Mouse (Mus musculus) liver, embryonic 16.5 days (tissue): Measurements from ENCODE around the gene Camkmt. TPM values are rescaled to one million over a fixed set of nuclear protein-coding genes. Genes with fewer than 3 reads are reported as not detected.

ENCODE experiments used
- ATAC-seq: fragments of 200-750 bp; cut with Nextera tagmentation; 2 replicates; pipeline ENCODE4 v1.8.0; 2017; ENCODE audit warnings: low read depth, mild to moderate bottlenecking, moderate number of reproducible peaks, moderate library complexity
- H3K27ac ChIP-seq: fragments of 300-500 bp; sonication (generic); 2 replicates; pipeline ENCODE4 v1.5.1; 2014; ENCODE audit warnings: mild to moderate bottlenecking, low read length
- H3K27me3 ChIP-seq: fragments of 300-500 bp; sonication (generic); 2 replicates; pipeline ENCODE4 v1.6.1; 2014; ENCODE audit warnings: low read depth, low read length, mixed read lengths; ENCODE audit not compliant: control insufficient read depth, insufficient read depth
- H3K36me3 ChIP-seq: fragments of 300-500 bp; sonication (generic); 2 replicates; pipeline ENCODE4 v1.6.1; 2014; ENCODE audit warnings: mild to moderate bottlenecking; ENCODE audit not compliant: control insufficient read depth, insufficient read depth
- H3K4me1 ChIP-seq: fragments of 300-500 bp; sonication (generic); 2 replicates; pipeline ENCODE4 v1.6.1; 2014; ENCODE audit warnings: low read depth, low read length, mixed read lengths; ENCODE audit not compliant: control insufficient read depth
- H3K4me2 ChIP-seq: fragments of 300-500 bp; sonication (generic); 2 replicates; pipeline ENCODE4 v1.6.1; 2014; ENCODE audit warnings: low read depth, low read length, mixed read lengths
- H3K4me3 ChIP-seq: fragments of 300-500 bp; sonication (generic); 2 replicates; pipeline ENCODE4 v1.5.1; 2014; ENCODE audit warnings: low read depth, mild to moderate bottlenecking, low read length
- H3K9ac ChIP-seq: fragments of 300-500 bp; sonication (generic); 2 replicates; pipeline ENCODE4 v1.6.1; 2014; ENCODE audit warnings: low read depth, low read length
- H3K9me3 ChIP-seq: fragments of 300-500 bp; sonication (generic); replicated peaks from 2 replicates; pipeline ENCODE4 v1.6.1; 2016; ENCODE audit warnings: low read length; ENCODE audit not compliant: control insufficient read depth
- WGBS: fragments of 180-500 bp; shearing (Covaris S2); extraction: QIAGEN DNeasy Blood & Tissue Kit; methylation state at CpG from one replicate; pipeline ENCODE4 v1.1.7; 2014; ENCODE audit not compliant: insufficient replicate concordance; 5-methylcytosine and 5-hydroxymethylcytosine counted together
- polyA plus RNA-seq: library from polyadenylated mRNA; unstranded; fragments of >200 nt; fragmentation: Nextera tagmentation; extraction: Ambion mirVana; gene quantifications from 2 replicates; pipeline ENCODE4 v1.2.1, GENCODE M21; 2015

Gene Camkmt
- polyA plus RNA-seq, 1 experiment from 2014 or later, result 2.7 TPM

DNA sequence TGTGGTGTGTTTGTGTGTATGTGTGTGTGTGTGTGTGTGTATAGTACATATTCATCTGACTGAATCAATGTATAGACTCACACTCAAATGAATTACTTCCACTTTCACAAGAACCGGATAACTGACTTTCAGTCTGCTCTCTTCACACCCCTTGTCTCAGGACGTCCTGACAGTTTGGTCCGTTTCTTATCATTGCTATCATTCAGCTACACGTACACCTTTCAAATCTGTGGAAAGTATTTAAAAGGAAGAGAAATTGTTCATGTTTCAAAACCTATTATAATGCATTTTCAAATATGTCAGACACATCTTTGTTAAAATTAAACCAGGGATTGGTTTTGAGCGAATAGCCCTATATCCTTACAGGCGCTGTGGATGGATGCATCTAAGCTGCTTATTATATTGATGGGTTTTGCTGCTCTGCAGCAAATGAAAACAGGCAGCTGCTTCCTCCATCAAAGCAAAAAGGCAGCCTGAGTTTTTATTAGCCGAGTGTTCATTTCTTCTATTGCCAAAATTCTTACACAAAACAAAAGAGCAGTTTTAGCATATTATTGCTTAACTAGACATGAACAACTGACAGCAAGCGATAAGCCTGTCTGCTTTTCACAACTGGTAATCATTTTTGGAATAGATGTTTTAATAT is 291.3 kb downstream of the Camkmt start:
- Histone ChIP-seq H3K36me3 (no peaks in the 10 kb centered on the region), H3K4me2 (no peak overlapping the region), H3K27ac (no peak overlapping the region), H3K4me3 (no peak overlapping the region), H3K9me3 (no peaks in the 10 kb centered on the region), H3K4me1 (no peaks in the 10 kb centered on the region), H3K9ac (no peak overlapping the region), H3K27me3 (no peaks in the 10 kb centered on the region)
- no peak for ATAC-seq
- 49% methylated on average over 8 of the region's 8 CpGs for WGBS

DNA sequence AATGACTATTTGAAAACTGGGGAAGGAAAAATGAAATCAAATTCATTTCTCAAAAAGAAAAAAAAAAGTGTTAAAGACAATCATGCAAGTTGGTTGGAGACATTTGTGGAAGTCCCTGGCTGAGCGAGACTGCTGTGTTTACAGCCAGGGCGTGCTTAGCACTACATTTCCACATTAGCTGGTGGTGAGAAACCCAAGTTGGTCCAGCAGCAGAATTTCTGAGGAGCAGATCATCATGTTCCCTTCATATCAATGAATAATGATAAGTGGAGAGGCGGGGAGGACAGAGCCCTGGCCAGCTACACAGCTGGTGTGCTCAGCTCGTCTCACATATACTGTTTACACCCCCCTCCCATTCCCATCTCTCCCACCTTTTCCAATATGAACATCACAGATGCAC is 292.0 kb downstream of the Camkmt start:
- ATAC-seq, result no peak

DNA sequence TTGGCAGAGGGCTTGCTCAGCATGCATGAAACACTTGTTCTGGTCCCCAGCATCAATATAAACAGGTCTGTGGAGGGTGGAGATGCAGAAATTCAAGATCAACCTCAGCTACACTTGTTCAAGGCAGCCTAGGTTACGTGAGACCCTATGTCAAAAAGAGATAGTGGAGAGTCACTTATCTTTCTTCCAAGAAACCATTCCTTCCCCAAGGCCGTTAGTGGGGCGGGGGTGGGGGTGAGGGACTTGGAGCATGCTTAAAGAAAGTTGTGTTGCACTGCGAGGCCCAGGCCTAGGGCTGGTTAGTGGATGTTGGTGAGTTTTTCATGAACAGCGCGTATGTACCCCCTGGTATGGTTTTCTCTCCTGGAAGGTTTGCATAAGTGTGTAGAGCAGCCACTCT is 292.6 kb downstream of the Camkmt start:
- Histone ChIP-seq H3K27me3 (no peaks in the 10 kb centered on the region), H3K4me1 (no peaks in the 10 kb centered on the region), H3K36me3 (no peaks in the 10 kb centered on the region), H3K9me3 (no peaks in the 10 kb centered on the region), H3K4me3 (no peak overlapping the region), H3K4me2 (no peak overlapping the region), H3K9ac (no peak overlapping the region), H3K27ac (no peak overlapping the region)
- WGBS, result 35% methylated on average over 6 of the region's 6 CpGs
- ATAC-seq, result peak; percentile 53; the same call in 1 of the 2 replicates

More for the DNA sequence above, 292.0 kb downstream of the Camkmt start:
- H3K9ac ChIP-seq, result no peak overlapping the region
- H3K4me3 ChIP-seq, result no peak overlapping the region
- H3K36me3 ChIP-seq, result no peaks in the 10 kb centered on the region
- H3K9me3 ChIP-seq, result no peaks in the 10 kb centered on the region
- 49% methylated on average over 4 of the region's 4 CpGs for WGBS
- no peak overlapping the region for H3K27ac ChIP-seq
- no peaks in the 10 kb centered on the region for H3K27me3 ChIP-seq
- no peaks in the 10 kb centered on the region for H3K4me1 ChIP-seq
- H3K4me2 ChIP-seq, result no peak overlapping the region

DNA sequence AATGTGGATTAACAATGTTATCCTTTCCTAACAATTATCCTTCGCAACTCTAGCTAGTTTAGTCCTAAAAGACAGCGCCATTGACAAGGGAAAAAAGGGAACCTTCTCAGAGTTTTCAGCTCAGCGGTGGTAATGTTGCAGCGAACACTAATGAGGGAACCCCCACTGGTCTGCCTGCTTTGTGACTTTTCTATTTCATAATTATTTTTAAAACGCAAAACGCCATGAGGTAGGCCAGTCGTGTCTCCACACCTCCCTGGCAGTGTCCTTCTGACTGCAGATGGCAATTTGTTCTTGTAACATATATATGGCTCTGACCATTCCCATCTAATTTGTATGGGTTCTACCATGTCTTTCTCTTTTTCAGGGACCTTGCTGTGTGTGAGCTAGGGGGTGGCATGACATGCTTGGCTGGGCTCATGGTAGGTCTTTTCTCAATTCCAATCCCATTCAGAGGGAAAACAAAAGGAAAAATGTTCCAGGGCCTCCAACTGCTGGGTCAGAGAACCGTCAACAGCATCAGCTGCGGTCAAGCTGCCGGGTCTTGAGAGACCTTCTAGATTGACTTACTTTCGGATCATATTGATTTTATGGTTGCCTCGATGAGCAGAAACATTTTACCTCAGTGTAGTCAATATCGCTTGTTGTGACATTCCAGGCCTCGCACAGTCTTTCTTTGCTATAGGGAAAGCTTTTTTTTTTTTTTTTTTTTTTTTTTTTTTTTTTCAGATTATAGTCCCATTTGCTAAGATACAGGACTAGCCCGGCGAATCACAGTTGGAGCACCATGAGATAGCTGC is 302.9 kb downstream of the Camkmt start:
- no peak overlapping the region for H3K4me3 ChIP-seq
- 70% methylated on average over 16 of the region's 16 CpGs for WGBS
- H3K36me3 ChIP-seq, result no peaks in the 10 kb centered on the region
- no peaks in the 10 kb centered on the region for H3K27me3 ChIP-seq
- H3K9ac ChIP-seq, result no peak overlapping the region
- no peak overlapping the region for H3K4me2 ChIP-seq
- H3K27ac ChIP-seq, result no peak overlapping the region
- H3K4me1 ChIP-seq, result no peaks in the 10 kb centered on the region
- ATAC-seq, result no peak
- no peaks in the 10 kb centered on the region for H3K9me3 ChIP-seq

DNA sequence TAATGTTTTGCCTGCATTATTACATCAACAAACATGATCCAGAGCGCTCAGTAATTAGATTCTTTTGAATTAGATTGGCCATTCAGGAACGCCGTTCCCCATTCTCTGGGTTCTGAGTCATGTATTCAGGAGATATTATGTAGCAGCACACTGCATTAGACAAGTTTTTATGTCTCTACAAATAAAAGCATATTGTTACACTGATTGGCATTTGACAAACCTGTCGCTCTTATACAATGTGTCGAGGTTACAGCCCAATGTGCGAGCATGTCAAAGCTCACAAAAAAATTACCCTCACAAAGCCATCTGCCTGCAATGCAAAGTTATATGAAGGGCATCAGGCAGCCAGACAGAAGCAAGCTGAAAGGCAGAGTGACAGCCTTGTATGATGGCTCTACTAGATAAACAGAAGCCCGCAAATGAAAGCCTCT is 303.6 kb downstream of the Camkmt start:
- H3K9ac ChIP-seq, result no peak overlapping the region
- no peaks in the 10 kb centered on the region for H3K9me3 ChIP-seq
- no peaks in the 10 kb centered on the region for H3K27me3 ChIP-seq
- no peaks in the 10 kb centered on the region for H3K4me1 ChIP-seq
- H3K4me2 ChIP-seq, result no peak overlapping the region
- no peaks in the 10 kb centered on the region for H3K36me3 ChIP-seq
- 81% methylated on average over 7 of the region's 7 CpGs for WGBS
- no peak overlapping the region for H3K27ac ChIP-seq
- no peak overlapping the region for H3K4me3 ChIP-seq
- no peak for ATAC-seq

DNA sequence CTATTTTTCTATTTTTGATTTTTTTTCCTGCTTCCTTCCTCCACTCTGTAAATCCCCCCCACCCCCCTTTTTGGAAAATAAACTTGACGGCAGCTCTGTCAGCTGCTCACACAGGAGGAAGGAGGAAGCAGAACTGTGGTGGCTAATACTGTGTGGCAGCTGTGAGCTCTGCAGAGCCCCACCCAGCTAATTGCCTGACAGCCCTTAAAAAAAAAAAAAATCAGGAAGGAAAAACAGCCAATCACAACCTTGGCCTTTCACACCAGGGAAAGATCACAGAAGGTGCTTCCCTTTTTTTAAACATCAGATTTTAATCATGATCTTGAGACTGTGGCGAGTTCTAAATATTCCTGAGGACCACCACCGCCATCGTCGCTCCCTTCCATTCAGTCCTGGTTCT is 305.1 kb downstream of the Camkmt start:
- Histone ChIP-seq H3K4me1 (no peaks in the 10 kb centered on the region), H3K36me3 (no peaks in the 10 kb centered on the region), H3K9me3 (no peaks in the 10 kb centered on the region), H3K27me3 (no peaks in the 10 kb centered on the region), H3K9ac (no peak overlapping the region), H3K27ac (no peak overlapping the region), H3K4me2 (no peak overlapping the region), H3K4me3 (no peak overlapping the region)
- 28% methylated on average over 5 of the region's 5 CpGs for WGBS
- ATAC-seq, result 0 out of 2 replicates have a peak, but pooled peaks have one; percentile 35

DNA sequence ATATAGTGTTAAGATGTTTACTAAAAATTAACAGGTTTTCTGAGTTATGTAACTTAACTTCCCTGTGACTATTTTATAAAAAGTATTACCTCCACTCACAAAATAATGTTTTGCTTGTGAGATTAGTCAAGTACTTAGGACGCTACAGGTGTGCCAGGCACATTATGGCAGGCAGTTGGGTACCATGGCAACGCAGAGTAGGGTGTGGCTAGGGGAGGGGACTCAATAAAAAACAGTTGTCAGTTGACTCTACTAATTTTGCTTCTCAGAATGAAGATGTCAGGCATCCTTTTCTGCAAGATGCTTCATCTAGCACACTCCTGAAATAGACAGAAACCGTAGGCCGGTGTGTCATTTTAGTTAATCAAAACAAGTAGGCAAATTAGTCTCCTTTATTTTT is 310.4 kb downstream of the Camkmt start:
- Histone ChIP-seq H3K27ac (no peak overlapping the region), H3K9ac (no peak overlapping the region), H3K27me3 (no peaks in the 10 kb centered on the region), H3K4me3 (no peak overlapping the region), H3K4me2 (no peak overlapping the region), H3K4me1 (no peaks in the 10 kb centered on the region), H3K9me3 (no peaks in the 10 kb centered on the region), H3K36me3 (no peaks in the 10 kb centered on the region)
- WGBS, result 65% methylated on average over 4 of the region's 4 CpGs
- ATAC-seq, result no peak

DNA sequence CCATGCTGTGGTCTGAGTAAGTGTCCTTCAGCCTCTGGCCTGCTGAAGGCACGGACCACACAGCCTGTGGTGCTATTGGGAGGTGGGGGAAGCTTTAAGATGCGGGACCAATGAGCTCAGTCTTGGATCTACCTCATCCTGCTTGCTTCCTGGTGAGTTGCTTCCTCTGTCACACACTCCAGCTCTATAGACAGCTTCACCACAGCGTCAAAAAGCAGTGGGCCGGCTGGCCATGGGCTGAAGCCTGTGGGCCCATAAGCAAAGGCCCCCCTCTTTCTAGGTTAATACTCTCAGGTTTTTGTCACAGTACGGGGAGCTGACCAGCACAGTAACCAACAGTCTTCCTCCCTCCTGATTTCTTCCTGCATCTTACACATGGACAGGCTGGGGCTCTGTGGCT is 314.8 kb downstream of the Camkmt start:
- no peak overlapping the region for H3K9ac ChIP-seq
- ATAC-seq, result no peak
- WGBS, result 58% methylated on average over 5 of the region's 5 CpGs

DNA sequence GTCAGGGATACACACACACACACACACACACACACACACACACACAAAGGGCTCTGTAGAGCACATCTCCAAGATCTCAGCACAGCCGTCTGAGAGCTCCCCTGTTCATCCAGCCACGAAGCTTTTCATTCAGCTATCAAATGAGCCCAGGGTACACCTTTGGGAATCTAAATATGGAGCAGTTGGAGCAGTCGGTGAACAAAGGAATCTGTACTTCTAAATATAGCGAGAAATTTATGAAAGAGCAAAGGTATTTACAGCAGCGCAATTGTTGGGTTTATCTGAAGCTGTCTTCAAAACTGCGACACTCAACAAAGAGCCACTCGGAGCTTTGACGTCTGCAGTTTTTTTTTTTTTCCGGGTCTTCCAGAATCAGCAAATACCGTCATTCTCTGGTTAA is 315.8 kb downstream of the Camkmt start:
- no peak overlapping the region for H3K4me2 ChIP-seq
- no peaks in the 10 kb centered on the region for H3K9me3 ChIP-seq
- H3K27me3 ChIP-seq, result no peaks in the 10 kb centered on the region
- no peak overlapping the region for H3K4me3 ChIP-seq
- ATAC-seq, result no peak
- H3K27ac ChIP-seq, result no peak overlapping the region
- no peak overlapping the region for H3K9ac ChIP-seq
- 75% methylated on average over 10 of the region's 10 CpGs for WGBS
- H3K36me3 ChIP-seq, result no peaks in the 10 kb centered on the region
- H3K4me1 ChIP-seq, result no peaks in the 10 kb centered on the region

More for the DNA sequence above, 314.8 kb downstream of the Camkmt start:
- no peak overlapping the region for H3K27ac ChIP-seq
- no peaks in the 10 kb centered on the region for H3K27me3 ChIP-seq
- H3K4me2 ChIP-seq, result no peak overlapping the region
- H3K4me1 ChIP-seq, result no peaks in the 10 kb centered on the region
- no peaks in the 10 kb centered on the region for H3K9me3 ChIP-seq
- no peak overlapping the region for H3K4me3 ChIP-seq
- no peaks in the 10 kb centered on the region for H3K36me3 ChIP-seq
